Mouse (Mus musculus): ENCODE results near the gene Nox3. TPM values are rescaled to one million over a fixed set of nuclear protein-coding genes. Genes with fewer than 3 reads are reported as not detected.

The Nox3 gene
- polyA plus RNA-seq, 1 experiment, result not detected

DNA sequence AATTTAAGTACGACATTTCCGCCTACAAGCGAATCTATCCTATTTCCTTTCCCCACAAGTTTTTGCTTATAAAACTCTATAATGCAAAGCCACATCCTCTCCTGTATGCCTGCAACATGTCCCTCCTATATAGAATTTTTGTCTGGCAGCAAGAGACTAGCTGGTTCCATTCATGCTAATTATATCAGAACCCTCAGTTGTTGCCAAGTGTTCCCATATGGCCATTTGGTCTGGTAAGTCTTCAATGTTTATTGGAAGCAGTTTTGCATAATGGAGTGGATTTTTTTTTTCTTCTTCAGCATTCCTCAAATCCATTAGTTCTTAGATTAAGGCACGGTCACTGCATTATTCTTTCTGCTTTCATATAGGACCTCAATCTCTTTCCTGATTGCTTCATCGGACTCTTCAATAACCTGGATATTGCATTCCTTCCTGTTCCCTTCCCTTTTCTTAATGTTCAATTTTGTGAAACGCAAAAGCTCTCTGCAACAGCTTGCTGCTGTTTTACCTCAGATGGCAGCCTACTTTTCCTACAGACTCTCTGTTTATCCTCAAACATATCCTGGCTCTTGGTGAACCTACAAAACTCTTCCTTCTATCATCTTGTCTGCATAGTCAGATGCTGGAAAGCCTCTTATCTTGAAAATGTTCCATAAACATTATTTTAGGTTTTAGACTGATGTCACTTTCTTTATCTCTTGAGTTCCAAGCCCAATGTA, 92.9 kb downstream of the Nox3 start:
- TF ChIP-seq POLR2AphosphoS2 (IDR thresholded peaks at IDR 0.05; ENCODE audit: insufficient read length, low read depth) (no peak), TCF12 (IDR thresholded peaks at IDR 0.05; ENCODE audit: insufficient read depth, poor library complexity, severe bottlenecking) (no peak), CEBPB (IDR thresholded peaks at IDR 0.05; ENCODE audit: insufficient read depth, poor library complexity, severe bottlenecking) (no peak), MAX (IDR thresholded peaks at IDR 0.05; ENCODE audit: low read depth) (no peak), TCF3 (IDR thresholded peaks at IDR 0.05; ENCODE audit: insufficient read length, low read depth) (no peak), REST (IDR thresholded peaks at IDR 0.05; ENCODE audit: insufficient read depth, insufficient read length) (no peak), MYOD1 (IDR thresholded peaks at IDR 0.05; ENCODE audit: control insufficient read depth in 1 of 3, insufficient read length in 2 of 3, low read depth in 2 of 3) (no peak)
- no peaks in the 10 kb centered on the region for H3K27me3 ChIP-seq (ENCODE audit: control insufficient read depth, insufficient read depth, insufficient read length)
- H3ac ChIP-seq (ENCODE audit: control insufficient read depth, insufficient read length), result no peak overlapping the region
- no peaks in the 10 kb centered on the region for H3K36me3 ChIP-seq (ENCODE audit: control insufficient read depth, insufficient read depth)
- no peaks in the 10 kb centered on the region for H3K79me2 ChIP-seq (ENCODE audit: control insufficient read depth, insufficient read depth)
- H3K4me3 ChIP-seq, result no peak overlapping the region
- no peak overlapping the region for H3K4me2 ChIP-seq (ENCODE audit: low read depth)

DNA sequence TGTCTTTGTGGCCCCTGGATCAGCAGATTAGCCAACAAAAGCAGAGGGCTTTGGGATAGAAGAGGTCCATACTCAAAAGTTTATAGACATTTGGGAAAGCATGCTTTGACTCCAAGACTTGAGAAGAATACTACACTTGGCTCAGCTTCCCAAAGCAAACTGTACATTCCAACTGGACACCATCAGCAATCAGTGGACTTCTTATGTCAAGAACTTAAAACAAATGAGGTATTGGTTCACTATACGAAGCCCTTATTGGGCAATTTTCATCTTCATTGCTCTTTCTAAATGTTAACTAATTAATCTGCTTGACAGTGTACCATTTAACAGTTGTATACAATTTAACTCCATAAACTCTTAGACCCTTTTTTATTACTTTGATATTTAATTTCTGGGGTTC, 97.7 kb downstream of the Nox3 start:
- no peaks in the 10 kb centered on the region for H3K36me3 ChIP-seq (ENCODE audit: control insufficient read depth, insufficient read depth)
- H3K27me3 ChIP-seq (ENCODE audit: control insufficient read depth, insufficient read depth, insufficient read length), result no peaks in the 10 kb centered on the region
- no peak overlapping the region for H3K4me3 ChIP-seq
- TF ChIP-seq MYOG (IDR thresholded peaks at IDR 0.05; ENCODE audit: control insufficient read depth in 1 of 3, insufficient read depth in 1 of 3, insufficient read length in 2 of 3, low read depth in 2 of 3), result no peak
- TF ChIP-seq MAX (IDR thresholded peaks at IDR 0.05; ENCODE audit: low read depth), result no peak
- TF ChIP-seq POLR2A (IDR thresholded peaks at IDR 0.05; ENCODE audit: insufficient read length, low read depth), result no peak
- no peak for TF ChIP-seq REST (IDR thresholded peaks at IDR 0.05; ENCODE audit: insufficient read depth, insufficient read length)
- no peak for TF ChIP-seq CEBPB (IDR thresholded peaks at IDR 0.05; ENCODE audit: insufficient read depth, poor library complexity, severe bottlenecking)
- no peak for TF ChIP-seq TCF3 (IDR thresholded peaks at IDR 0.05; ENCODE audit: insufficient read length, low read depth)
- TF ChIP-seq POLR2AphosphoS2 (IDR thresholded peaks at IDR 0.05; ENCODE audit: insufficient read length, low read depth), result no peak
- no peak for TF ChIP-seq E2F4 (IDR thresholded peaks at IDR 0.05; ENCODE audit: insufficient read depth)
- no peak for TF ChIP-seq MYOD1 (IDR thresholded peaks at IDR 0.05; ENCODE audit: control insufficient read depth in 1 of 3, insufficient read length in 2 of 3, low read depth in 2 of 3)
- no peak for TF ChIP-seq USF1 (IDR thresholded peaks at IDR 0.05; ENCODE audit: low read depth)
- TF ChIP-seq SRF (IDR thresholded peaks at IDR 0.05; ENCODE audit: control insufficient read depth, insufficient read length, low read depth), result no peak
- H3K79me2 ChIP-seq (ENCODE audit: control insufficient read depth, insufficient read depth), result no peaks in the 10 kb centered on the region
- no peak overlapping the region for H3K4me2 ChIP-seq (ENCODE audit: low read depth)
- H3ac ChIP-seq (ENCODE audit: control insufficient read depth, insufficient read length), result no peak overlapping the region

DNA sequence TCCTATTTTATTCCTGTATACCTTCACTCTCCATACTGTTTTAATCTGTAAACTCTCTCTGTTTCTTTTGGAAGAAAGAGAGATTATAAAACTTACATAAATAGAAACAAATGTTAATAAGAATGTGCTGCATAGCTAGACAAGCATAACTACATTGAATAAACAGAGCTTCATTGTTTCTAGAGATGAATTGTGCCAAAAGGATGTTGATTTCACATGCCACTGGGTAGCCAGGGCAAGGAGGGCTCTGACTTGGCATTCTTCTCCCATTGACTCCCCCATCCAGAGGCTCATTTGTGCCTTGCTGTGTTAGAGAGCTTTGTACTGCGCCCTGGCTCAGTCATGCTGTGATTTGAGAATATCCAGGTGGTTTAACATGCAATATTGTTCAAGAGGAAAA, 98.2 kb downstream of the Nox3 start:
- H3ac ChIP-seq (ENCODE audit: control insufficient read depth, insufficient read length), result no peak overlapping the region
- no peak overlapping the region for H3K4me3 ChIP-seq
- no peaks in the 10 kb centered on the region for H3K27me3 ChIP-seq (ENCODE audit: control insufficient read depth, insufficient read depth, insufficient read length)
- no peak for TF ChIP-seq REST (IDR thresholded peaks at IDR 0.05; ENCODE audit: insufficient read depth, insufficient read length)
- no peak for TF ChIP-seq CEBPB (IDR thresholded peaks at IDR 0.05; ENCODE audit: insufficient read depth, poor library complexity, severe bottlenecking)
- TF ChIP-seq POLR2A (IDR thresholded peaks at IDR 0.05; ENCODE audit: insufficient read length, low read depth), result no peak
- H3K79me2 ChIP-seq (ENCODE audit: control insufficient read depth, insufficient read depth), result no peaks in the 10 kb centered on the region
- no peaks in the 10 kb centered on the region for H3K36me3 ChIP-seq (ENCODE audit: control insufficient read depth, insufficient read depth)
- no peak overlapping the region for H3K4me2 ChIP-seq (ENCODE audit: low read depth)

DNA sequence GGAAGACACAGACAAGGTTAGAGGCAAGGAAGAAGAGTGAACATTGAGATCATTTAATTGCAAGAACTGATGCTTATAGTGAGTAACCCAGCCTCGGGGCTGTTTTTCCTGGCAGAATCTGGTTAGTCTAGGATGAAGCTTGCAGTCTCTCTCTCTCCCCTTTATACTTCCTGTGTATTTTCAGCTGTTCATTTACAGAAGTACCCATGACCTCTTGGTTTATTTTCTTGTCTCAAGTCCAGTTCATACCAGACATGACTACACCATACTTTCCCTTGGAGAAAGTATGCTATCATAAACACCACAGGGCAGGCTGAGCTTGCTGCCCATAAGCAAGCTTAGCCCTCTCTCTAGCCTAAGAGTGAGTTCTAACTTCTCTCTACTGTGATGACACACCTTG, 98.9 kb downstream of the Nox3 start:
- H3K27me3 ChIP-seq (ENCODE audit: control insufficient read depth, insufficient read depth, insufficient read length), result no peaks in the 10 kb centered on the region
- no peak overlapping the region for H3K4me2 ChIP-seq (ENCODE audit: low read depth)
- TF ChIP-seq MYOG (IDR thresholded peaks at IDR 0.05; ENCODE audit: control insufficient read depth in 1 of 3, insufficient read depth in 1 of 3, insufficient read length in 2 of 3, low read depth in 2 of 3) (no peak), TCF12 (IDR thresholded peaks at IDR 0.05; ENCODE audit: insufficient read depth, poor library complexity, severe bottlenecking) (no peak), POLR2A (IDR thresholded peaks at IDR 0.05; ENCODE audit: insufficient read length, low read depth) (no peak), POLR2AphosphoS2 (IDR thresholded peaks at IDR 0.05; ENCODE audit: insufficient read length, low read depth) (no peak), TCF3 (IDR thresholded peaks at IDR 0.05; ENCODE audit: insufficient read length, low read depth) (no peak), MAX (IDR thresholded peaks at IDR 0.05; ENCODE audit: low read depth) (no peak), USF1 (IDR thresholded peaks at IDR 0.05; ENCODE audit: low read depth) (no peak)
- no peak overlapping the region for H3K4me3 ChIP-seq
- no peak overlapping the region for H3ac ChIP-seq (ENCODE audit: control insufficient read depth, insufficient read length)
- H3K36me3 ChIP-seq (ENCODE audit: control insufficient read depth, insufficient read depth), result no peaks in the 10 kb centered on the region
- H3K79me2 ChIP-seq (ENCODE audit: control insufficient read depth, insufficient read depth), result no peaks in the 10 kb centered on the region

Other genes starting within 250 kb of the Nox3 start
- gene Cldn20, start 163.7 kb downstream of the Nox3 start, polyA plus RNA-seq (2012; fragmentation: generic; extraction: Trizol), result 0.19 TPM
- gene Tfb1m, start 138.5 kb downstream of the Nox3 start, polyA plus RNA-seq (2012; fragmentation: generic; extraction: Trizol), result 9.3 TPM